8 mouse cellular contexts compared by ENCODE assay signal in the genomic region with DNA sequence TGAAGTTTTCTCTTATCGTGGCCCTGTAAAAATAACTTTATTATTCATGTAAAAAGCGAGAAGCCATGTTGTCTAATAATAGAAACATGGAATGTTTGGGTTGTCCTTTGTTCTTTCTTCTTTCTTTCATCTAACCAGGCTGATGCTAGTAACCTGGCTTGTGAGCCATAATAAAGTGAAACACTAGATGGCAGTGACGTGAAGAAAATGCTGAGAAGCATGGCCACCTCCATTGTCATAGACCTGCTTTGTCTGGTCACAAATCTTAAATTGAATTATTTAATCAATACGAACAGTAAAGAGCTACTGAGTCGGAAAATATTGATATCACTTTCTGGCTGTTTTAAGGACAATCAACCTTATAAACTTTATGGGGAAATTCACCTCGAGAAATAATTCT.
DNase-seq lines count a peak whose midpoint lies in the region; ATAC-seq lines count a peak whose summit lies in the region.

No protein-coding gene starts in this region.

- DNase-seq in cerebellum, adult 11-12 months: no peak
- DNase-seq in 3T3-L1 (ENCODE audit: low read depth, low spot score): peak; percentile 72
- DNase-seq in cerebellum, adult 8-10 months: peak; percentile 42
- DNase-seq in frontal cortex, adult 2 months (ENCODE audit: extremely low spot score in 1 of 2, low spot score in 1 of 2): peak; percentile 19 to 87
- peak; percentile 61 to 67 for DNase-seq in layer of hippocampus, postnatal 10 days (ENCODE audit: low spot score in 2 of 2)
- DNase-seq in neural tube, embryonic 10.5 days (ENCODE audit: extremely low spot score, low spot score): peak; percentile 35
- no peak for DNase-seq in thymus, postnatal 14 days

- ATAC-seq in cerebellum, adult (ENCODE audit: insufficient number of reproducible peaks, low FRiP score, low TSS enrichment): peak; percentile 58

Comparison
In these comparisons a context has a peak if more than half of its experiments do, and no peak if none do; other contexts are left out.
1. DNase-seq: peak in 3T3-L1 (single experiment), cerebellum, adult 8-10 months (single experiment), frontal cortex, adult 2 months (2 of 2), layer of hippocampus, postnatal 10 days (2 of 2) and neural tube, embryonic 10.5 days (single experiment); none in cerebellum, adult 11-12 months (single experiment) and thymus, postnatal 14 days (single experiment).